Mouse (Mus musculus): ENCODE results near the gene Meis1.

Gene Meis1

DNA sequence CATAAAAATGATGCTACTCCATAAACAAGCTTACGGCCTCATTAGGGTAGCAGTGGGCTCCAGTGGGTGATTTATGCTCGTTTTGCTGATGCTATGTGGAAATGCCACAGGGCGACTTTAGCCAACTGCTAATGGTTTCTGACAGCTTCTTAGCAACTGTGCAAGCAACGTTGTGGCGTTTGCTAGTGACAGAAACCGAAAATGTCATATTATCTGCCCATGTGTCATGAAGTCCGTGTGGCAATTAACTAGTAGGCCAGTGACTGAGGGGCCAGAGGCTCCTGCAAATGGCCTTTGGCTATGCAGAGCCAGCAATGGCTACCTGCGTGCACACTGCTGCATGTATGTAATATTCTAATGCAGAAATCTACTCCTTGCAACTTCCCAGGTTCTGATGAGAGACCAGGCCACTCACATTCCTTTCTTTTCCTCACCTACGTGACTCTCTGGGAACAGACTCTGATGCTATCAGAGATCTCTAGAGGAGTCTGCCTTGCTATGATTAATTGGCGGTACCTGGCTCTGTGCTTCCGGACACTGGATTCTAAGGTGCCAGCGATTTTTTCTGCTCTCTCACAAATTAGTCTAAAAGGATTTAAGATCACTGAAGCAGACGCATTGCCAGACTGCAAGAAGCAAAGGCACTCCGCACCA is 73.7 kb downstream of the Meis1 start:
- DNase-seq, result no peak

DNA sequence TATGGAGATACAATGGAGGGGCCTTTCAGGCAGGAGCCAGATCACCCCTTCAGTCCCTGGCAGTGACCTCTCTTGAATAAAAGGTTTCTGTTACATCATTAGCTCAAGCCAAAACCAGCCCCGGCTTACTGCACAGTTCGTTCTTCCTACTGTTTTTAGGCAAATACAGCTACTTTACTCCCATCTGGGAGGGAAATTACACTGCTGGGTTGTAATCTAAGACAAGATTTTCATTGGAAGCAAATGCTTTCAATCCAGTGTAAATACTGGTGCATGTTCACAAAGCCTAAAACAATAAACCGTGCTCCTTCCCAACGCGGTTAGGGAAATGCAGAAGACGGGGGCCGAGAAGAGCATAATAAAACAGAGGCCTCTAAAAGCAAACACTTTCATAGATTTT is 74.6 kb downstream of the Meis1 start:
- no peak for DNase-seq

DNA sequence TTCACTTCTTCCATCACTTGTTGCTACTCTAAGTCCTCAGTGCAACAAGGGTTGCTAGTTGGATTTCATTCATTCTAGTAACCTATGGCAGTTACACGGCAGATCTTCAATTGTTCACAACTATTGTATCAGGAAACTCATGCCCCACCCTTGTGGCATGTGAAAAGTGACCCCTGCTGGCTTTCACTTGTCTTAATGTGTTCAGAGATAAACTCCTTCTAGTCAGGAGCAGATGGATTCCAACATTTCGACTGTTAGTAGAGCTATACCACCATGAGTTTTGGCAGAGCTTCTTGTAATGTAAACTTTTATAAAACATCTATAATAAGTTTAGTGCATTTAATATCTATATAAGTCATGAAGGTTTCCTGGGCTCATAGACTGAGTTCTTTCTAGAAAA is 75.8 kb downstream of the Meis1 start:
- DNase-seq, result no peak

DNA sequence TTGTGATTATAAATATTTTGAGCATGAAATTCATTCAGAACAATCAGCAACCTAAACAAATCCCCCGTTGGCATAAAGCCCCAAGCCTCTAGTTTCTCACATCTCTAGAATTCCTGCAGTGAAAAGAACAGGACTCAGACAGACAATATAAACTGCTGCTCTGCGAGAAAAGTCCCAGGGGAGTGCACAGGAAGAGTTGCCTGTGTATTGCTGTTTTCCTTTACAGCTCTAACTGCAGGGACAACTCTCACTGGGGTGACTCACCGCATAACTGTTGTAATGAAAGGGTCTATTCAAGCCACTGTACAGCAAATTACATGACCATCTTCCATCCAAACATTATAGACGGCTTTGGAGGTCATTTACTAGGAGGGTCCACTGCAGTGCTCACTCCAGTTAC is 77.9 kb downstream of the Meis1 start:
- DNase-seq, result no peak

DNA sequence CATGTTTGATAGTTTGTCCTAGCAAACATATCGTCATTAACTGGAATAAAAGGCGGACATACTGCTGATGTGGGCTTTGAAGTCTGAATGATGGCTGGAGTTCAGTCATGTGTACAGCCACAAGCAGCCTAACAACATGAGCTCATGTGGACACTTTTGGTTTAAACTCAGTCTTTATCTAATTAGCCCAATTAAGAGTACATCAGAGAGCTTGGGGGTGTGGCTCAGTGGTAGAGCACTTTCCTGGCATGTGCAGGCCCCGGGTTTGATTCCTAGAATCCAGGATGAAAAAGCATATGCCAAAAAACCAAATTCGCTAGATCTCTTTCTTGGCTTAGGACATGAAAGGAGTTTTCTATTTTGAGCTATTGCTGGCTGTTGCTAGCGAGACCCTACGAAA is 83.9 kb downstream of the Meis1 start:
- DNase-seq, result no peak

DNA sequence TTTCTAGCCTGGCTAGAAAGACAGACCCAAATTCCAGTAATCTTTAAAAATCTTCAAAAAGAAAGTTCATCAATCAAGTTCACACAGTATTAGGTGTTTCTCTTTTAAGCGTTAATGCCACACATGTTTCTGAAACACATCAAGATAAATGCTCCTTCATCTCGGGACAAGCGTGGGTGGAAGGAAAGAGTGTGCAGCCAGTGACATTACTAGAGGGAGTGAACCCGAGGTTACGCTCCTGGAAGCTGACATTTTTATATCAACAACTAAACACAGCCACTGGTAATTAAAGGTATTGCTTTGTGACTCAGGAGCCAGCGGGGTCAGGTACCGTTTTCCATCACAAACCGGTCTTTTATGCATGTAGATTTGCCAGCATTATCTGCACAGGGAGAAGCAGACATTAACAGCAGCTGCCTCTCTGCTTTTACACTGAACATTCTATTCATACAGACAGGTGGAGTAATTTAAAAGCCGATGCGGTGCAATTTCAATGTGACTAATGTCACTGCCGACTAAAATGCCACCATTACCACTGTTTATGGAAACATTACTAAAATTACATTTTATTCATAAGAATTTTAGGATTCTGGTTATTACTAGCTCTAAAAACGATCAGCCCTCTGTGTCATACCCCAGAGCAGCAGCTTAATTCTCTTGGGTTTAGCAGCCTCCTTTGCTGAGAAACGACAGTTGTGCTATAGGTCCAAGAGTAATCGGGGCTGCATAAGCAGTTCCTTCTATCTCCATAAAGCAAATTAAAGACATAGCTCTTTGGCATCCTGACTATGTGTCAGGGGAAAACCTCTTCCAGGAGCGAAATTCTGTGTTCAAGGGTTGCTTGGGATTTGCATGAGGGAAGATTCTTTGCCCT is 87.5 kb downstream of the Meis1 start:
- no peak for DNase-seq

DNA sequence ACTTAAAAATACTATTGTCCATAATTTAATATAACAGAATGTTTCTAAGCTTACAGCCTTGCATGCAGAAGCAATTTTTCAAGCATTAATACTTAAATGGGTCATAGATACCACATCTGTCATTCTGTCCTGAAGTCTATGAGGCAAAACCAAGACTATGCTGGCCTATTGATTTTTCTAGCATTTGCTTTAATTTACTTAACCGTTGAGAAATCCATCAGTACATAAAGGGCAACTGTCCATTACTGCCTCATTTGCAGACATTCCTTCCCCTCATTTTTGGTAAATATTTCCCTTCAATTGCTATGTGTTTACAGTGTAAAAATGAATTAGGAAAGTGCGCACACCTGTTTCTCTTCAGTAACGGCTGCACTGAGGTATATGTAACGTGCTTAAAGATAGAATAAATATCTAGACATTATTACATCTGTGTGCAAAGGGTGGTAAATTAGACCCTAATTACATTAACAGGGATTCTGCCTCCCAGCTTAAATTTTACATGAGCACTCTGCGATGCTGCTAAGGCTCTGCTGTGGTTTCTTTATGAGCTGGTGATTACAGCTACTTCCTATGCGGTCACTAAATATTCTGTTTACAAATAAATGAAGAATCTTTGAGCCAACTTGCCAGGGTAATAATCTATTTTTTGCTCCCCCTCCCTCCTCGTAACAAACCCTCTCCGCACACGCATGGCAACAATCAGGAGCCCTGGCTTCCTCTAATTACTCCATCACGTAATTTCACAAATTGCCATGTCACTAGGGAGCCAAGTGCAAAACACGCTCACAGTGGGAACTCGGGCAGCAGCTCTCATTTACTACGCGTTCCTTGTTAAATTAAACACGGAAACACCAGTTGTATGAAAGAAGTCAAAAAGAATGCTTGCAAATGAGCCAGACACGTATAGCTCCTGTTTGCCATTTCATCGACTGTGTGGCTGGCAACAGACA is 88.7 kb downstream of the Meis1 start:
- DNase-seq, result no peak

DNA sequence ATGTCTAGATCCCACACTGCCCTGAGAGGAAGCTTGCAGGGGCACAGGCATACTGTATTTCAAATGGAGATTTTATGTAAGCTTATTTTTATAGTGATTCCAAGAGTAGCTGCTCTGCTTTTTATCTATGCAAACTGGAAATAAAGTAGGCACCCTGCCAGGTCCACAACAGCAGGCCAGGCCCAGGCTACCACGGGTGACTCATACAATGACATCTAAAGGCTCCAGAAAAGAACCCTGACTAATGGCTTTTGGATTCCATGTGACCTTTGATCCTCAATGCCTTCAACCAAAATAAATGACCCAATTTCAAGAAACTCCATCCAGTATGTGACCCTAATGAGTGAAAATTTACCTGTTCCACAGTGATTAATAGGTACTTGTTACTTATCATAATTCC is 91.4 kb downstream of the Meis1 start:
- DNase-seq, result peak; percentile 62

DNA sequence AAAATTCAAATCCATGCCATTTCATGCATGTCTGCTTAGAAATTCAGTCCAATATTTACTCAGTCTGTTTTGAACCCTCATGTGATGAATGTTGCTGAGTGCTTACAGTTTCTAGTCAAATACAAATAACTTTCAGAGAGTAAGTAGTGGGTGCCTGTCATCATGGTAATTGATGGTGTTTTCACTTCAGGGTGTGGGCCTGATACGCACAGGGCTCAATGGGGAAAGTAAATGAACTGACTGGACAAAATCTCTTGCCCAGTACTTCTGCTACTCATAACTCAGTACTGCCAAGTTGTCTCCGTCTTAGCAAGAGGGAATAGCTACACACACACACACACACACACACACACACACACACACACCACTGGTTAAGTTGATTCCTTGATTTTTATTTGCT is 92.0 kb downstream of the Meis1 start:
- no peak for DNase-seq

DNA sequence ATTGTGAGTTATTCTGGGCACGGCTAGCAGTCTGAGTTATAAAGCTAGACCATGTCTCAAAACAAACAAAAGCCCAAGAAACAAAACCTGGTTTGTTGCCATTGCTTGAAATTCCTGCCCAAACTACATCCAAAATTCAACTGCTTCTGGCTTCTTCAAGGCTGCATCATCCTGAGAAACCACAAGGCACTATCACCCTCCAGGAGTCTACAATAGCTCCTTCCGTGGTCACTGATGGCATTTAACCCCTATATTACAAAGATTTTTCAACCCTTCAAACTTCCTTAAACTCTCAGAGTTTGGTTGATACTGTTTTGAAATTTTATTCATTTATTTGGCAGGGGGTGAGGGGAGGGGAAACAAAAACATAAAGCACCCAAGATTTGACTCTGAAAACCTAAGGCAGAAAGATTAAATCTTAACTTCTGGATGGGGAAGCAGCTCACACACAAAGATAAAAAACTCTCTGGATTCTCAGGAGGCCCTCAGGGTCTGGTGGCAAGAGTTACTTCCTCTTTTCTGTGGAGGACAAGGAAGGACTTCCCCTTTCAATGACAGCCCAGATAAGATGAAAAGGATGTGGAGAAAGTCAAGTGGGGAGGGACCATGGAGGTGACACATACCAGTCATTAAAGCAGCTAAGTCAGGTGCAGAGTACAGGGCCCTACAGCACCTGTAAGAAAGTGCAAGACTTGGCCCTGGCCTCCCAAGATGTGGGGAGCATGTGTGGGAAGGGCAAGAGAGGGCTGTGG is 94.0 kb downstream of the Meis1 start:
- no peak for DNase-seq

DNA sequence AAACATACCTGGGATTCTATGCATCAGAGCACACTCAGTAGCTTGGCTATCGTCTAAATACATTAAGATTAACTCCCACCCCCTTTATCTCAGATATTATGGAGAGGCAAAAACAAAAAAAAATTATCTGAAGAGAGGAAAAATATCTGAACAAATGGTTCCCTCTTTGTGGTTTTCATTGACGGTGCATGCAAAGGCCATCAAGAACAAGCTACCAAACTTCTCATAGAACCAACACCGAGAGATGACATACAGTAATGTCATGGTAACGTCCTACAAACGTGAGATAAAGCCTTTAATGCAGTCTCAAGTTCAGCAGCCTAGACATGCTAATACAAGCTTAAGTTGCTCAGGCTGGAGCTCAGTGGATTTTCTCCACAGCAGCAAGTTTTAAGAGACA is 95.5 kb downstream of the Meis1 start:
- no peak for DNase-seq

DNA sequence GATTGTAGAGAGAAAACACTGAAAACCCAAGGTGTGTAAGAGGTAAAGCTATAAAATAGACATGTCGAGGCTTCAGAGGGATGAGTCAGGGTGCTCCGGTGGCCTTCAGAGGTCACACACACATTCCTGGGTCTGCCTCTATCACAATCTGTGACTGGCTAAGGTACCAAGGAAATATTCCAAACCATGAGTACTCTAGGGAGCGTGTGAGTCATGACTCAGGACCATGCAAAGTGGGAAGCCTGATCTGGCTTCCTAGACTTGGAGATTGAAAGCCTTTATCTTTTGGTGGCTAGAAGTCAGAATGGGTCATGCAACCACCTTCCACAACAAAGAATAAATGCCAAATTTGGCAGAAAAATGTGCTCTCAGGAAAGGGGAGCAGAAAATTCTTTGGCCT is 98.1 kb downstream of the Meis1 start:
- DNase-seq, result no peak

DNA sequence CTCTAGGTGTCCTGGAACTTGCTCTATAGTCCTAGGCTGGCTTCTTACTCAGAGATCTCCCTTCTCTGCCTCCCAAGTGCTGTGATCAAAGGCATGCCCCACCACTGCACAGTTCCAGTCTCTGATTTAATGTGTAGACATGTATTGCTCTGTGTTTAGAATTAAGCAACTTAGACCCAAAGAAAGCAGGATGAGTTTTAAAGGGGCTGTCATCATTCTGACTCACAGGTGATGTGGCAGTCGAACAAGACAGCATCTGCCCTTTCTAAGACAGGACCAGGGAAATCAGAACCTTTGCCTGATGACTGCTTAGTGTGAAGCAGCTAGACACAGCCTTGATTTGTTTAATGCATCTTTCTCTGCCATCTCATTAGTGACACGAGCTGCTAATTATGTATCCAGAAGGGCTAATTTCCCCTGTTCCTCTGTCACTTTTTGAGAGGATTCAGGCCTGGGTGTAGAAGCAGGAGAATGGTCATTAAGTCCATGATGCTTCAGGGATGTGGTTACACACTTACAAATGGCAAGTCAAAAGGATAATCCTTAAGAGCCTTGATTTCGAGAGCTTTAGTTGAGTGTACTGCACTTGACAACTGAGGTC is 99.5 kb downstream of the Meis1 start:
- DNase-seq, result no peak

DNA sequence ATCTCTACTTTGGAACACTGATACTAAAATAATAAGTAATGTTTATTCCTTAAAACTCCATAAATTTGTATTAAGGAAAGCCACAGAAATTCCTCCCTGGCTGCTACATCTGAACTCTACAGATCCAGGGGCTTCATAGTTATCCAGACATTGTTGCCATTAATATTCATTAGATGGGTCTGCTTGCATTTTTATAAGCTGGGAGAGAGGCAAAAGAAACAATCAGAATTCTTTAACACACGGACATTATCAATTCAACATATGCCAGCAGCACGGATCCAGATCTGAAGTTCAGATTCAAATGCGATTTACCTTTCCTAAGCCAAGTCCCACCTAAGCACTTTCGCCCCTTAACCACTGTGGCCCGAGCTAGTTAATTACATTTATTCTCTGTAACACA is 100.9 kb downstream of the Meis1 start:
- DNase-seq, result no peak

DNA sequence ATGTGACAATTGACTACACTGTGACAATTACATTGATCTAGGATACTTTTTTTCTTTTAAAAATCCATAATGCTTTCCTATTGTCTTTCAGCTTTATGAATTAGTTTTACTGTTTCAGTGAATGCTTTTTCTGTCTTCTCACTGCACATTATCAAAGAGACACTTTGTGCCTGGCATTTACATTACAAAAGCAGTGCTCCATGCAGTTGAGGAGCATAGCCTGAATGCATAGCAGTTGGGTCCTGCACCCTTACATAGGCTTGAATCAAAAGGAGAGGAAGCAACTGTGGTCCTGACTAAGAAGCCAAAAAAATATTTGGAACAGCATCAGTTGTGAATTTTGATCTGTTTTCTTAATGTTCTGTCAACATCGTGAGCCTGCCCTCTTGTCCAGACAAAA is 105.5 kb downstream of the Meis1 start:
- no peak for DNase-seq

DNA sequence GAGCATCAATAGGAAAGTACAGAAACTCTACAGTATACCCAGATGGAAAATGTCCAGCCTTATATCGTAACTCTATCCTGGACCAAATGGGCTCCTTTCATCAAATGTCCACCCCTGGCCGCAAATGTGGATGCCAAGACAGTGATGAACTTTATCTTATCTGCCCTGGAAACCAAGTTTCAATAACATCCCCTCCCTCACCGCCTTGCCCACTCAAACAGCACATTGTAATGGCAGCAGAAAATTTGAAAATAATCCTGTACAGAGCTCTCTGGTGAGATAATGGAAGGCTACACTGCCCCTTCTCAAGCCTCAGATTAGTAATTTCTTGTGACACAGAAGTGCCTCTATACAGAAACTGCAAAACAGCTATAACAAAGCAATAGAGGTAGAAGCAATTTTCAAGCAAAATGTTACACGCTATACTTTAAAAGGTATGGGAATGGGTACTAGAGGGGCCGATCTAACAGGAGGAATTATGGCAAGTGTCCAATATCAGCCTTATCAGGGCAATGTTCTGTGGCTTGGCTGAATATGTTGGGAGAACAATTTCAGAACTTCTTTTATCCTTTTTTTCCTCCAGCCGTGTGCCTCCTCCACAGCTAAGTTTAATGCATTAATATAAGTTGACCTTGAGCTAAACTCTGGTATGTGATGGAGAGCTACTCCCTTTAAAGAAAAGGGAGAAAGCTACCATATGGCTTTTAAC is 106.3 kb downstream of the Meis1 start:
- no peak for DNase-seq

DNA sequence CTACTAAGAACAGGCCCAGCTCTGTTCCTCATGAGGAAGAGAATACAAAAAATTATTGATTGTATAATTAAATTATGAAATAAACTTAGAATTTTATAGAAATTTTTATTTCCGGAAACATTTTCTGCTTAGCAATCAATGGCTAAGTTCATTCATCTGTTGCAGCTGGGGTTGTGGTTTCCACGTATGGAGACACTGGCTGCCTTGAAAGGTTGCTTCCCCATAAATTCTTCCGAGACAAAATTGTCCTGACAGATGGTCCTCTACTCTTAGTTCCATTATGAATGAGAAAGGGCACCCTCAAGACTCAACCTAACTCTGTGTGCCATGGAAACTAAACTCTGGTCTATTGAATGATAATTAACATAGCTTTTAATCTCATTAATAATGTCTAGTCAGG is 111.9 kb downstream of the Meis1 start:
- DNase-seq, result no peak

DNA sequence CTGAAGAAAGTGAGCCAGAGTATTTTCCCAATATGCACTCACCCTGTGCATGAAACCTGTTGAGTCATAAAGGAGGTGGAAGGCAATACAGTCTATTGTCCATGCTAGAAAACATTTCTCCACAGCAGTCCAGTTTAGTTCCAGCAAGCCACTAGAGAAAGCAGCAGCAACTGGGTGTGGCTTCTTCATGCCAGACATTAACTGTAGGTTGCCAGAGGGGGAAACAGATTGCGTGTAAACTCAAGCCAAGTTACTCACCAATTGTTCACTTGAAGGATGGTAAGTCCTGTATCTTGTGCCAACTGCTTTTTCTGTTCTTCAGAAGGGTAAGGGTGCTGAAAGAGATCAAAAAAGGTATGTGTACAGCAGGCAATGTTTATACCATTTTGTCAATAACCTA is 113.4 kb downstream of the Meis1 start:
- no peak for DNase-seq

DNA sequence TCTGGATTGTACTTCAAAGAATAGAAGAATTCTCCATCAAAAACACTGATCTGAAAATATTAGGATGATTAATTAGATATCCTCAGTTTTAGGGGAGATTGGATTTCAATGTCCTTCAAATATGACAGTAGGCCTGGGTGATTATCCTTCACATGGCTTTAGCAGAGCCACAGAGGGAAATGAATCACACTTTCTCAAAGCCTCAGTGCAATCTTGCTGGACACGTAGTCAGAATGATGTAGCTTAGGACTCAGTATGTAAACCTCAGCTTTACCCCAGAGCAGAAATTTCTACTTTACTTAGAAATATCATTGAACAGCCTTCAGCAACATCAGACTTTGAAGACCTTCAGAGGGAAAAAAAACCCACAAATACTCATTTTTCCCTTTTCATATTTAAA is 113.9 kb downstream of the Meis1 start:
- no peak for DNase-seq

DNA sequence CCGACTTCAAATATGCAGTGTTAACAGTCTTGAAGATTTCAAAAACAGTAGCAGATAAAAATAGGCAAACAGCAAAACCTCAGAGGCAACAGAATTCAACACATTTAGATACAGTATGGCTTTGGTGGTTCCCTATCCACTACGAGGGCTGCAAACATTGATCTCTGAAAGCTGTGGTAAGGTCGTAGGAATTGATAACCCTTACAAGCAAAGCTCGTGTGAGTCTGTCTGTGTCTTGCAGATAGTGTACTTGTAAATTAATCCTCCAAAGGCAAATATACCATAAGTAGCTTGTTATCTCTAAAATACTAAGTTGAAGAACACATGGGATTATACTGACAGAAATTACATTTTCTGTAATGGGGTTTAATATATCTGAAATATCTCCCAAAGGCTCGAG is 114.5 kb downstream of the Meis1 start:
- no peak for DNase-seq

DNA sequence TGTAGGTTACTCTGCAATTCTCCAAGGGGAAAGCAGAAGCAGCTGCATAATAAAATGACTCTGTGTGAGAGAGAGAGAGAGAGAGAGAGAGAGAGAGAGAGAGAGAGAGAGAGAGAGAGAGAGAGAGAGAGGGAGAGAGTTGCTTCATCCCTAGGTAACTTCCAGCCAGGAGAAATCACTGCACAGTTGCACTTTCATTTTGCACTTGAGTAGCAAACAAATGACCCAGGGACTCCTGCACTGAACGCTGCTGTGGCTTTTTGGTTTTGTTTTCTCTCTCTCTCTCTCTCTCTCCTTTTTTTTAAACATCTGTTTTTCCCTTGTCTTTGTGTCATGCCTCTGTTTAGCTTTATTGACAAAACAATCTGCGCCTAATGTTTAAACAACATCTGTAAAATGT is 118.3 kb downstream of the Meis1 start:
- DNase-seq, result no peak

DNA sequence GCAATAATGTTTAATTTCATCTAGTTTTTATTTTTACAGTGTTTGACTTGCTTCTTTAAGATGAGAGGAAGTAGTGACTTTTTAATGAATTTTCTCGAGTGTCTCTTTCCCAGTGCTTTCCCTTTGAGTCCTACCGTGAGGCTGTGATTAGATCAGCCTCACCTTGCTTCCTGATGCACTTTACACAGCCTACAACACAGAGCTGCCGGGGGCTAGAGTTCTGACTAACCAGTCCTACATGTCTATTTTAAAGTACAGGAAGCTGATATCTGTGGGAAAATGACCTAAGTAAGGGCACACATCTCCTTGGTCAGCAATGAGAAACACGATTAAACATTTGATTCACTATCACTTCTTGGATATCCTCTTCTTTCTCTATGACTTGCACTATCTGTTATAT is 119.9 kb downstream of the Meis1 start:
- no peak for DNase-seq

Measured in cerebellum, adult 11-12 months (tissue).